Mouse (Mus musculus): ENCODE data around the gene Klhl22. TPM values are rescaled to one million over a fixed set of nuclear protein-coding genes. Genes with fewer than 3 reads are reported as not detected.

Gene Klhl22
- polyA plus RNA-seq, 1 experiment: 72.7 TPM

GRCm38 (mm10) chr16:17839976-17840375 lies 80.6 kb downstream of the Klhl22 start:
- no peak for DNase-seq
- TF ChIP-seq POLR2A (IDR thresholded peaks at IDR 0.05; ENCODE audit: control insufficient read depth, extremely low read depth, insufficient read depth, low read length, poor library complexity): no peak
- no peak for TF ChIP-seq CTCF (IDR thresholded peaks at IDR 0.05; ENCODE audit: borderline replicate concordance, control insufficient read depth, extremely low read depth, insufficient read depth, low read length, poor library complexity)
- peaks cover 30% of the 10 kb centered on the region for H3K36me3 ChIP-seq (ENCODE audit: control insufficient read depth, insufficient read depth, low read length)
- peaks cover 2% of the 10 kb centered on the region; the same call in 1 of the 2 replicates for H3K27me3 ChIP-seq (ENCODE audit: control insufficient read depth, insufficient read depth, low read length)
- H3K4me1 ChIP-seq (replicated peaks; ENCODE audit: control insufficient read depth, insufficient read depth, low read length): no peaks in the 10 kb centered on the region
- no peak overlapping the region for H3K27ac ChIP-seq (ENCODE audit: control insufficient read depth, insufficient read depth, low read length)
- 93% methylated on average over 4 of the region's 4 CpGs for WGBS
- no peak overlapping the region for H3K4me3 ChIP-seq (ENCODE audit: control insufficient read depth, insufficient read depth, low read length)

GRCm38 (mm10) chr16:17842437-17842836 lies 83.0 kb downstream of the Klhl22 start:
- TF ChIP-seq POLR2A (IDR thresholded peaks at IDR 0.05; ENCODE audit: control insufficient read depth, extremely low read depth, insufficient read depth, low read length, poor library complexity): no peak
- no peak for TF ChIP-seq CTCF (IDR thresholded peaks at IDR 0.05; ENCODE audit: borderline replicate concordance, control insufficient read depth, extremely low read depth, insufficient read depth, low read length, poor library complexity)
- Histone ChIP-seq H3K4me3 (ENCODE audit: control insufficient read depth, insufficient read depth, low read length) (no peak overlapping the region), H3K36me3 (ENCODE audit: control insufficient read depth, insufficient read depth, low read length) (peaks cover 43% of the 10 kb centered on the region), H3K27me3 (ENCODE audit: control insufficient read depth, insufficient read depth, low read length) (no peaks in the 10 kb centered on the region), H3K27ac (ENCODE audit: control insufficient read depth, insufficient read depth, low read length) (no peak overlapping the region), H3K4me1 (replicated peaks; ENCODE audit: control insufficient read depth, insufficient read depth, low read length) (no peaks in the 10 kb centered on the region)
- DNase-seq: no peak
- 91% methylated on average over 7 of the region's 7 CpGs for WGBS

Other genes starting within 250 kb of the Klhl22 start
- 139 and 141 TPM in 2 replicates for gene Thap7, start 228.5 kb upstream of the Klhl22 start, polyA plus RNA-seq (2012; rRNA removed)
- 0.10 and 0.11 TPM in 2 replicates for gene Lrrc74b, start 198.4 kb upstream of the Klhl22 start, polyA plus RNA-seq (2012; rRNA removed)
- 1.6 and 1.8 TPM in 2 replicates for gene P2rx6, start 197.7 kb upstream of the Klhl22 start, polyA plus RNA-seq (2012; rRNA removed)
- gene Slc7a4, start 176.4 kb upstream of the Klhl22 start, polyA plus RNA-seq (2012; rRNA removed): 5.0 and 6.5 TPM in 2 replicates
- gene Smpd4, start 140.3 kb upstream of the Klhl22 start, polyA plus RNA-seq (2012; rRNA removed): 134 and 144 TPM in 2 replicates
- 0.50 and 0.61 TPM in 2 replicates for gene Ccdc74a, start 113.1 kb upstream of the Klhl22 start, polyA plus RNA-seq (2012; rRNA removed)
- 286 and 308 TPM in 2 replicates for gene Med15, start 26.7 kb upstream of the Klhl22 start, polyA plus RNA-seq (2012; rRNA removed)
- gene Scarf2, start 37.7 kb downstream of the Klhl22 start, polyA plus RNA-seq (2012; rRNA removed): 41.0 and 41.2 TPM in 2 replicates
- not detected in 2 replicates for gene B830017H08Rik, start 73.5 kb downstream of the Klhl22 start, polyA plus RNA-seq (2012; rRNA removed)
- gene Car15, start 78.7 kb downstream of the Klhl22 start, polyA plus RNA-seq (2012; rRNA removed): 22.4 and 27.4 TPM in 2 replicates
- gene Gm20518, start 132.1 kb downstream of the Klhl22 start, polyA plus RNA-seq (2012; rRNA removed): 4.1 and 4.9 TPM in 2 replicates
- 0.06 and 0.12 TPM in 2 replicates for gene Tssk1, start 134.6 kb downstream of the Klhl22 start, polyA plus RNA-seq (2012; rRNA removed)
- gene Dgcr2, start 138.9 kb downstream of the Klhl22 start, polyA plus RNA-seq (2012; rRNA removed): 214 and 215 TPM in 2 replicates
- gene Tssk2, start 139.0 kb downstream of the Klhl22 start, polyA plus RNA-seq (2012; rRNA removed): 0.35 TPM in 1 of 2 replicates, not detected in the other
- gene Ess2, start 151.7 kb downstream of the Klhl22 start, polyA plus RNA-seq (2012; rRNA removed): 45.5 and 48.9 TPM in 2 replicates
- 0.10 and 0.13 TPM in 2 replicates for gene Gsc2, start 155.4 kb downstream of the Klhl22 start, polyA plus RNA-seq (2012; rRNA removed)
- 126 and 151 TPM in 2 replicates for gene Slc25a1, start 168.6 kb downstream of the Klhl22 start, polyA plus RNA-seq (2012; rRNA removed)
- 0.49 TPM in 1 of 2 replicates, not detected in the other for gene Vpreb2, start 220.8 kb downstream of the Klhl22 start, polyA plus RNA-seq (2012; rRNA removed)

Data from thymus, adult 2 months (tissue).